Mouse (Mus musculus) limb, embryonic 10.5 days (tissue): ENCODE measurements at regions not wholly inside any gene's neighbourhood (a gene's known extent, or its start where the extent isn't known, plus 50 kb on each side); places are given as distances from the start of the nearest gene placed in this dataset.

Experiments
- DNase-seq: peaks from one replicate; pipeline ENCODE4 v3.0.0-alpha.2; 2017; ENCODE audit warnings: low spot score
- H3K27ac ChIP-seq: fragments of 300-500 bp; sonication (generic); 2 replicates; pipeline ENCODE4 v1.5.1; 2016; ENCODE audit warnings: mild to moderate bottlenecking
- H3K27me3 ChIP-seq: fragments of 300-500 bp; sonication (generic); 2 replicates; pipeline ENCODE4 v1.6.1; 2016; ENCODE audit warnings: low read depth, mild to moderate bottlenecking; ENCODE audit not compliant: poor library complexity, severe bottlenecking
- H3K36me3 ChIP-seq: fragments of 300-500 bp; sonication (generic); 2 replicates; pipeline ENCODE4 v1.6.1; 2016; ENCODE audit warnings: mild to moderate bottlenecking, moderate library complexity
- H3K4me1 ChIP-seq: fragments of 300-500 bp; sonication (generic); 2 replicates; pipeline ENCODE4 v1.6.1; 2016
- H3K4me3 ChIP-seq: fragments of 300-500 bp; sonication (generic); 2 replicates; pipeline ENCODE4 v1.5.1; 2016; ENCODE audit warnings: mild to moderate bottlenecking, moderate library complexity
- H3K9me3 ChIP-seq: fragments of 300-500 bp; sonication (generic); replicated peaks from 2 replicates; pipeline ENCODE4 v1.6.1; 2016; ENCODE audit warnings: mild to moderate bottlenecking
- WGBS: fragments of 180-500 bp; shearing (Covaris S2); methylation state at CpG from one replicate; pipeline ENCODE4 v1.1.7; 2016; 5-methylcytosine and 5-hydroxymethylcytosine counted together

- no peaks in the 10 kb centered on the region for H3K27me3 ChIP-seq
- no peaks in the 10 kb centered on the region for H3K9me3 ChIP-seq
- no peaks in the 10 kb centered on the region for H3K4me1 ChIP-seq
- WGBS, result 87% methylated on average over 2 of the region's 2 CpGs
- no peaks in the 10 kb centered on the region for H3K36me3 ChIP-seq
- H3K27ac ChIP-seq, result no peak overlapping the region
- no peak for DNase-seq
- H3K4me3 ChIP-seq, result no peak overlapping the region
These were observed 378.1 kb downstream of the Fat4 start for GRCm38 (mm10) chr3:39264671-39265430.

GRCm38 (mm10) chr3:39265606-39266005 lies 378.9 kb downstream of the Fat4 start:
- no peaks in the 10 kb centered on the region for H3K4me1 ChIP-seq
- H3K27ac ChIP-seq, result no peak overlapping the region
- H3K36me3 ChIP-seq, result no peaks in the 10 kb centered on the region
- no peaks in the 10 kb centered on the region for H3K9me3 ChIP-seq
- no peaks in the 10 kb centered on the region for H3K27me3 ChIP-seq
- WGBS, result 97% methylated on average over 1 of the region's 1 CpGs
- DNase-seq, result no peak
- no peak overlapping the region for H3K4me3 ChIP-seq

- Histone ChIP-seq H3K27ac (no peak overlapping the region), H3K9me3 (no peaks in the 10 kb centered on the region), H3K27me3 (no peaks in the 10 kb centered on the region), H3K4me1 (peaks cover 20% of the 10 kb centered on the region; the same call in 1 of the 2 replicates), H3K4me3 (no peak overlapping the region), H3K36me3 (no peaks in the 10 kb centered on the region)
- WGBS, result 87% methylated on average over 3 of the region's 3 CpGs
- DNase-seq, result no peak
These were observed 382.6 kb downstream of the Fat4 start for GRCm38 (mm10) chr3:39269388-39269787.

GRCm38 (mm10) chr3:39272616-39273015 lies 385.9 kb downstream of the Fat4 start:
- H3K4me3 ChIP-seq, result no peak overlapping the region
- H3K27me3 ChIP-seq, result no peaks in the 10 kb centered on the region
- 93% methylated on average over 1 of the region's 1 CpGs for WGBS
- H3K27ac ChIP-seq, result no peak overlapping the region
- H3K9me3 ChIP-seq, result no peaks in the 10 kb centered on the region
- H3K4me1 ChIP-seq, result peaks cover 28% of the 10 kb centered on the region
- no peaks in the 10 kb centered on the region for H3K36me3 ChIP-seq
- DNase-seq, result no peak

- Histone ChIP-seq H3K4me3 (no peak overlapping the region), H3K27me3 (no peaks in the 10 kb centered on the region), H3K27ac (no peak overlapping the region), H3K9me3 (no peaks in the 10 kb centered on the region), H3K36me3 (no peaks in the 10 kb centered on the region), H3K4me1 (peaks cover 24% of the 10 kb centered on the region)
- no peak for DNase-seq
- WGBS, result 81% methylated on average over 4 of the region's 4 CpGs
These were observed 390.2 kb downstream of the Fat4 start for GRCm38 (mm10) chr3:39276897-39277296.

GRCm38 (mm10) chr3:39277310-39277709 lies 390.6 kb downstream of the Fat4 start:
- DNase-seq, result no peak
- Histone ChIP-seq H3K9me3 (no peaks in the 10 kb centered on the region), H3K4me3 (no peak overlapping the region), H3K27ac (no peak overlapping the region), H3K36me3 (no peaks in the 10 kb centered on the region), H3K4me1 (peaks cover 24% of the 10 kb centered on the region), H3K27me3 (no peaks in the 10 kb centered on the region)
- 74% methylated on average over 6 of the region's 6 CpGs for WGBS

GRCm38 (mm10) chr3:39295255-39295654 lies 408.5 kb downstream of the Fat4 start:
- DNase-seq, result no peak
- Histone ChIP-seq H3K36me3 (no peaks in the 10 kb centered on the region), H3K27ac (no peak overlapping the region; the same call in 1 of the 2 replicates), H3K4me1 (peaks cover 28% of the 10 kb centered on the region), H3K9me3 (no peaks in the 10 kb centered on the region), H3K4me3 (no peak overlapping the region), H3K27me3 (no peaks in the 10 kb centered on the region)
- WGBS, result 79% methylated on average over 3 of the region's 3 CpGs

- Histone ChIP-seq H3K4me3 (no peak overlapping the region), H3K27me3 (no peaks in the 10 kb centered on the region), H3K36me3 (no peaks in the 10 kb centered on the region), H3K4me1 (peaks cover 28% of the 10 kb centered on the region), H3K27ac (no peak overlapping the region), H3K9me3 (no peaks in the 10 kb centered on the region)
- no peak for DNase-seq
- 73% methylated on average over 4 of the region's 4 CpGs for WGBS
These were observed 409.5 kb downstream of the Fat4 start for GRCm38 (mm10) chr3:39296257-39296656.

GRCm38 (mm10) chr3:39309487-39309886 lies 422.7 kb downstream of the Fat4 start:
- Histone ChIP-seq H3K4me3 (no peak overlapping the region), H3K9me3 (no peaks in the 10 kb centered on the region), H3K27ac (no peak overlapping the region), H3K36me3 (no peaks in the 10 kb centered on the region), H3K27me3 (no peaks in the 10 kb centered on the region), H3K4me1 (no peaks in the 10 kb centered on the region)
- WGBS, result 74% methylated on average over 1 of the region's 1 CpGs
- DNase-seq, result no peak

- no peaks in the 10 kb centered on the region for H3K36me3 ChIP-seq
- no peak overlapping the region for H3K4me3 ChIP-seq
- no peak for DNase-seq
- H3K4me1 ChIP-seq, result no peaks in the 10 kb centered on the region
- 95% methylated on average over 4 of the region's 4 CpGs for WGBS
- no peak overlapping the region for H3K27ac ChIP-seq
- no peaks in the 10 kb centered on the region for H3K9me3 ChIP-seq
- no peaks in the 10 kb centered on the region for H3K27me3 ChIP-seq
These were observed 426.8 kb downstream of the Fat4 start for GRCm38 (mm10) chr3:39313563-39313962.

GRCm38 (mm10) chr3:39320851-39321250 lies 434.1 kb downstream of the Fat4 start:
- Histone ChIP-seq H3K4me1 (peaks cover 7% of the 10 kb centered on the region), H3K27me3 (no peaks in the 10 kb centered on the region), H3K36me3 (no peaks in the 10 kb centered on the region), H3K27ac (no peak overlapping the region), H3K9me3 (no peaks in the 10 kb centered on the region), H3K4me3 (no peak overlapping the region)
- no peak for DNase-seq
- 83% methylated on average over 7 of the region's 7 CpGs for WGBS

- Histone ChIP-seq H3K9me3 (no peaks in the 10 kb centered on the region), H3K36me3 (no peaks in the 10 kb centered on the region), H3K4me3 (no peak overlapping the region), H3K4me1 (peaks cover 7% of the 10 kb centered on the region), H3K27ac (no peak overlapping the region), H3K27me3 (no peaks in the 10 kb centered on the region)
- WGBS, result 42% methylated on average over 5 of the region's 5 CpGs
- peak; percentile 55 for DNase-seq
These were observed 435.5 kb downstream of the Fat4 start for GRCm38 (mm10) chr3:39322225-39322624.

- Histone ChIP-seq H3K27me3 (no peaks in the 10 kb centered on the region), H3K36me3 (no peaks in the 10 kb centered on the region), H3K4me3 (no peak overlapping the region), H3K4me1 (peaks cover 21% of the 10 kb centered on the region), H3K9me3 (no peaks in the 10 kb centered on the region), H3K27ac (no peak overlapping the region)
- no peak for DNase-seq
- WGBS, result 38% methylated on average over 8 of the region's 8 CpGs
These were observed 449.0 kb downstream of the Fat4 start for GRCm38 (mm10) chr3:39335612-39336230.
